Mouse (Mus musculus) heart, embryonic 11.5 days (tissue): ENCODE data around the gene Kcna7. TPM values are rescaled to one million over a fixed set of nuclear protein-coding genes. Genes with fewer than 3 reads are reported as not detected.

Experiments
- ATAC-seq: fragments of 200-750 bp; cut with Nextera tagmentation; replicated peaks from 2 replicates; pipeline ENCODE4 v1.8.0; 2017; ENCODE audit warnings: moderate library complexity; ENCODE audit not compliant: insufficient number of reproducible peaks, low FRiP score, low TSS enrichment
- H3K27ac ChIP-seq: fragments of 300-500 bp; sonication (generic); 2 replicates; pipeline ENCODE4 v1.5.1; 2014; ENCODE audit warnings: mild to moderate bottlenecking, low read depth, low read length
- H3K27me3 ChIP-seq: fragments of 300-500 bp; sonication (generic); 2 replicates; pipeline ENCODE4 v1.6.1; 2014; ENCODE audit warnings: mild to moderate bottlenecking, low read length, mixed read lengths; ENCODE audit not compliant: control insufficient read depth, insufficient read depth
- H3K36me3 ChIP-seq: fragments of 300-500 bp; sonication (generic); 2 replicates; pipeline ENCODE4 v1.6.1; 2014; ENCODE audit warnings: mild to moderate bottlenecking, low read length, moderate library complexity, mixed read lengths; ENCODE audit not compliant: control insufficient read depth, insufficient read depth
- H3K4me1 ChIP-seq: fragments of 300-500 bp; sonication (generic); 2 replicates; pipeline ENCODE4 v1.6.1; 2014; ENCODE audit warnings: low read length; ENCODE audit not compliant: control insufficient read depth, insufficient read depth
- H3K4me2 ChIP-seq: fragments of 300-500 bp; sonication (generic); 2 replicates; pipeline ENCODE4 v1.6.1; 2014; ENCODE audit warnings: mild to moderate bottlenecking, moderate library complexity
- H3K4me3 ChIP-seq: fragments of 300-500 bp; sonication (generic); 2 replicates; pipeline ENCODE4 v1.5.1; 2014; ENCODE audit warnings: low read depth, low read length
- H3K9ac ChIP-seq: fragments of 300-500 bp; sonication (generic); 2 replicates; pipeline ENCODE4 v1.6.1; 2014; ENCODE audit warnings: mild to moderate bottlenecking, low read depth, low read length, moderate library complexity
- H3K9me3 ChIP-seq: fragments of 300-500 bp; sonication (generic); replicated peaks from 2 replicates; pipeline ENCODE4 v1.6.1; 2016; ENCODE audit warnings: low read length; ENCODE audit not compliant: control insufficient read depth
- WGBS: fragments of 180-500 bp; shearing (Covaris S2); extraction: QIAGEN DNeasy Blood & Tissue Kit; methylation state at CpG from one replicate; pipeline ENCODE4 v1.1.7; 2014; ENCODE audit not compliant: insufficient replicate concordance; 5-methylcytosine and 5-hydroxymethylcytosine counted together
- polyA plus RNA-seq: library from polyadenylated mRNA; unstranded; fragments of >200 nt; fragmentation: Nextera tagmentation; extraction: Ambion mirVana; gene quantifications from 2 replicates; pipeline ENCODE4 v1.2.1, GENCODE M21; 2014

The Kcna7 gene
- polyA plus RNA-seq, 1 experiment from 2014 or later: 0.37 TPM

DNA sequence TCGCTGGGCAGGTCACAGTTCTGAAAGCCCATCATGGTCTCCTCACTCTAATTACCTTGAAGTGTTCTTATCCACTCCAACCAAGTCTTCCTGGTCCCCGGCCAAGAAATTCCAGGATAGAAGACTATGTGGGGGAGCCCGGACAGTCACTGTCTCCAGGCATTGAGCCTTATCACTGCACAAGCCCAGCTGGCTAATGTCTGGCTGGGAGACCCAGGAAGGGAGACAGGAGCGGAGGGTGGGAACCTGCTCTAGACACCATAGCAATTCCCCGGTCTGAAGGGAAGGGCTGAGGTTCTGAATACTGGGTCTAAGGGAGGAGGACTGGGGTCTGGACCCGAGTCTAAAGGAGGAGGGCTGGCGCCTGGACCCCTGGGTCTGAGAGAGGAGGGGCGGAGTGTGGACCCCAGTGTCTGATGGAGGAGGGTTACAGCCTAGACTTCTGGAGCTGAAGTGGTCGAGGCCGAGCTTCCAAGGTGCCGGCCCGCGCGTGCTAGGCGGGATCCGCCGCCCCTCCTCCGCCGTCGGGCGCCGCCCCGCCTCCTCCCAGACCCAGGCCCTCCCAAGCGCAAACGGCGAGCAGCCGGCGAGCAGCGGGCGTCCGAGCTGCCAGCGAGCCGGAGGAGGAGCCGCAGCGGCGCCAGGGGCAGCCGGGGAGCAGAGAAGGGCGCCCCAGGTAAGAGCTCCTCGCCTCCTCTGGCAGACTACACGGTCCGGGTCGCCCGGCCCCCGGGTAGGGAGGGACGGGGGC is 7.8 kb downstream of the Kcna7 start, which contains the start of gene Ntf5:
Gene Ntf5 (plus strand): TSS at position 583 of the 751 bp plus-strand sequence.
- ATAC-seq: peak; percentile 53
- Histone ChIP-seq H3K27ac (peak within 1 kb of the TSS; percentile 73), H3K36me3 (no peaks in the 10 kb centered on the region), H3K9me3 (no peaks in the 10 kb centered on the region), H3K4me1 (peaks cover 30% of the 10 kb centered on the region), H3K4me2 (peak within 1 kb of the TSS; percentile 96), H3K27me3 (peaks cover 82% of the 10 kb centered on the region), H3K9ac (peak within 1 kb of the TSS; percentile 70), H3K4me3 (peak within 1 kb of the TSS; percentile 55)
- 2% methylated on average over 40 of the region's 45 CpGs for WGBS

DNA sequence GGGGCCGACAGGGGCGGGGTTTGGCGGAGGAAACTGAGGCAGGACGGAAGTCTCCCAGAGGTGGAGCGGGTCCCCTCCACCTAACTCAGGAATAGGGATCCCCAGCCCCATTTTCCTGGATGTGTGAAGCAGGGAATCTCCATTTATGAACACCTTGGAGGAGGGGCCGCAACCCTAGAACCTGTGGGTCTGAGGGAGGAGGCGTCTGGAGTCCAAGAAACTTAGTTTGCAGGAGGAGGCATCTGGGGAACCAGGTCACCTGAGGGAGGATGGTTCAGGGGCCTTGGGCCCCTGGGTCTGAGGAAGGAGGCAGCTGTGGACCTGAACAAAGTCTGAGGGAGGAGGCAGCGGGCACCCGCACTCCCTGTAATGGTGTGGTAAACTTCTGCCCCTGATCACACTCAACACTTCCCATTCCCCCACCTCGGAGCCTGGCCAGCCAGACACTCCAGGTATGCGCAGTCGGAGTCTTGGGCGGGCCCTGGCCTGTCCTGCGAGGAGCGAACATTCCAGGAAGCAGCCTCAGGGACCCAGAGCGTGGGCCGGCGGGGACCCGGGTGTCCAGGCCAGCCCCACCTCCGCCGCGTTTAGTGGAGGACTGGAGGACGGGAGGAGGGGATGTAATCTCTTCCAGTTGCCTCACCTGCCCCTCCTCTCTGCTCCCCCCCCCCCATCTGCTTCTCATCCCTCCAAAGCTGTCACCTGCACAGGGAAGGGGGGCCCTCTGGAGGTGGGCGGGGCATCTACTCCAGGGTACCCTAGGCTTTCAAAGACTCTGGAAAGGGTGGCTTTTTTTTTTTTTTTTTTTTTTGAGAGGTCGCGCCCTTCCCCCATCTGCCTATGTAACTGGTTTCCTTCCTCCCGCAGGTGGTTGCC is 8.6 kb downstream of the Kcna7 start:
- H3K4me2 ChIP-seq: peak overlapping the region; percentile 96
- H3K27me3 ChIP-seq: peaks cover 82% of the 10 kb centered on the region
- 3% methylated on average over 27 of the region's 27 CpGs for WGBS
- peak overlapping the region; percentile 73 for H3K27ac ChIP-seq
- no peaks in the 10 kb centered on the region for H3K36me3 ChIP-seq
- H3K4me1 ChIP-seq: peaks cover 31% of the 10 kb centered on the region
- H3K9ac ChIP-seq: peak overlapping the region; percentile 70
- no peaks in the 10 kb centered on the region for H3K9me3 ChIP-seq
- peak; percentile 3 for ATAC-seq
- H3K4me3 ChIP-seq: peak overlapping the region; percentile 55

DNA sequence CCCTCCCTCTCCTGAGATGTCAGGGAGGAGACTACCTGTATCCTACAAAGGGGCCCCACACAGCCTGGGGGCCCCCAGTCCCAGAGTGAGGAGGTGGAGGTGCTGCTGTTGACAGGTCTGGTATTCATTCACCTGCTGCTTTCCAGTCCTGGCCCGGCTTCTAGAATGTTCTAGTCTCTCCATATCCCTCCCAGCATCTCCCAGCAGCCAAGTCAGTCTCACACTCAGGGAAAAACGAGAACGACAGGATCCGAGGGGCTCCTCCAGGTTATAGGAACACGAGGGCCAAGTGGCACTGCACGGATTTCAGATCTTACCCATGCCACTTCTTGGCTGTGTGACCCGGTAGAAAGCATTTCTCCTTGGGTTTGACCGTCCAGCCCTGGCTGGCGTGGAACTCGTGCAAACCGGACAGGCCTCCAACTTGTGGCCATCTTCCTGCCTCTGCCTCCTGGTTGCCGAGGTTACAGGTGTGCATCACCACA is 9.3 kb downstream of the Kcna7 start:
- no peaks in the 10 kb centered on the region for H3K36me3 ChIP-seq
- no peak overlapping the region for H3K27ac ChIP-seq
- H3K4me2 ChIP-seq: no peak overlapping the region
- H3K4me1 ChIP-seq: peaks cover 31% of the 10 kb centered on the region
- 32% methylated on average over 12 of the region's 12 CpGs for WGBS
- H3K4me3 ChIP-seq: peak overlapping the region; percentile 55; the same call in 1 of the 2 replicates
- H3K9ac ChIP-seq: no peak overlapping the region
- H3K27me3 ChIP-seq: peaks cover 84% of the 10 kb centered on the region
- no peak for ATAC-seq
- no peaks in the 10 kb centered on the region for H3K9me3 ChIP-seq

DNA sequence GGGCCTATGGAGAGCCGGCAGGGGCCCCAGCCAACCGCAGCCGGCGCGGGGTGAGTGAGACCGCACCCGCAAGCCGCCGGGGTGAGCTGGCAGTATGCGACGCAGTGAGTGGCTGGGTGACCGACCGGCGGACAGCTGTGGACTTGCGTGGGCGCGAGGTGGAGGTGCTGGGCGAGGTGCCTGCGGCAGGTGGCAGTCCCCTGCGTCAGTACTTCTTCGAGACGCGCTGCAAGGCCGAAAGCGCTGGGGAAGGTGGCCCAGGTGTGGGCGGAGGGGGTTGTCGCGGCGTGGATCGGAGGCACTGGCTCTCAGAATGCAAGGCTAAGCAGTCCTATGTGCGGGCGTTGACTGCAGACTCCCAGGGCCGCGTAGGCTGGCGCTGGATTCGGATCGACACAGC is 10.2 kb downstream of the Kcna7 start:
- no peak for ATAC-seq
- no peaks in the 10 kb centered on the region for H3K36me3 ChIP-seq
- H3K4me3 ChIP-seq: peak overlapping the region; percentile 24
- 11% methylated on average over 37 of the region's 37 CpGs for WGBS
- no peaks in the 10 kb centered on the region for H3K9me3 ChIP-seq
- H3K27me3 ChIP-seq: peaks cover 85% of the 10 kb centered on the region
- H3K9ac ChIP-seq: 0 out of 2 replicates have a peak overlapping the region, but pooled peaks have one; percentile 28
- H3K27ac ChIP-seq: no peak overlapping the region
- peaks cover 37% of the 10 kb centered on the region for H3K4me1 ChIP-seq
- peak overlapping the region; percentile 55 for H3K4me2 ChIP-seq

DNA sequence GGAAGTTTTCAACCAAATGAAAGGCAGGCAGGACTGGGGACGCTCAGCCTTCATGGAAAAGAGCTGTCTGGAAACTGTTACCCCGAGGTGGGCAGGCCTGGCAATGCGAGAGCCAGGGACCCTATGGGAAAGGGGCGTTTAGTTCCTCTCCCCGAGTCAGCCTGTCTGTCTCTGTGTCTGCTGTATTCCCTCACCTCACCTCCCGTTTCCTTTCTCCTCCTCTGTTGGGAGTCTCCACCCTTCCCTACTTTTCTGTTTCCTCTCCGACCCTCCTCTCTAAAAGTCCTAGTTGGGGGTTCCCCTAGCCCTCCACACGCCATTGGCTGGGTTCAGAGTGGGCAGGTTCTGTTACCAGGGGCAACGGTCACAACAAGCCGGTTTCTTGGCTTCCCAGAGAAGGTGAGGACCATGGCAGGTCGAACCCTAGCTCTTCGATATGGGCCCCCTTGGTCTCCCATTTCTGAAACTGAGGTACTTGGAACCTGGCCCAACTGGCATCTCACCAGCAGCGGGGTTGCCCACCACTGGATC is 12.6 kb downstream of the Kcna7 start:
- no peaks in the 10 kb centered on the region for H3K9me3 ChIP-seq

DNA sequence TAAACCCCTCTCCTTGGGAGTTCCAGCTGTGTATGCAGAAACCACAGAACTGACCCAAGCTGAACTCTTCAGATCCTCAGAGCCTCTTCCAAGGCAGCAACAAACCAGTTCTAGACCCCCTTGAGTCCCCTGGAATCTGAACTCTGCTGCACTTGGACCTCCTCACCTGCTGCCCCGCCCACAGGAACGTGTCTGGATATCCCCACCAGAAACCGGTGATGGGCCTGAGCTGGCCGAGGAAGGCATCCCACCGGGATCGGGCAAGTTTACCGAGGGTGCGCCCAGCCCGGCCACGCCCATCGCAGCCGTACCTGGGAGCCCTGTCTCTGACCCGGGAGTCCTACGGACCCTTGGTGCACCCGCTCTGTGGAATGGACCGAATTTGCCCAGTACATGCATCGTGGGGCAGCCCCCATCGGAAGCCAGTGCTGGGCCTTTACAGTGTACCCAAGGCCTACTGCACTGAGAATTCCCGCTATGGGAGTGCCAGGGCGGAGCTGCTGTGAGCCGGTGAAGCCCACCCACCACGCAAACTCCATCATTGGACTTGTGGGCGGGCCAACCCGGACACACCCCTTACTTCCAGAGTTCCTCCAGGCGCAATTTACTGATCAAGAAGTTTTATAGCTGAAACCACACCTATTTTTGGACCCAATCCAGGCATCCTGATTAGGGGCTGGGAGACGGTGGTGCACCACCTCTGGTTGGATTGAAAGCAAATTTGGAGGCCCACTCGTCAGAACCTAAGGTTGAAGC is 14.6 kb downstream of the Kcna7 start:
- no peak overlapping the region for H3K27ac ChIP-seq
- H3K9me3 ChIP-seq: no peaks in the 10 kb centered on the region
- H3K4me2 ChIP-seq: peak overlapping the region; percentile 34; the same call in 1 of the 2 replicates
- H3K4me1 ChIP-seq: peaks cover 17% of the 10 kb centered on the region
- H3K36me3 ChIP-seq: peaks cover 29% of the 10 kb centered on the region
- ATAC-seq: no peak
- H3K9ac ChIP-seq: no peak overlapping the region
- 9% methylated on average over 27 of the region's 27 CpGs for WGBS
- peaks cover 63% of the 10 kb centered on the region for H3K27me3 ChIP-seq
- H3K4me3 ChIP-seq: no peak overlapping the region

More for the DNA sequence above, 12.6 kb downstream of the Kcna7 start:
- 12% methylated on average over 13 of the region's 13 CpGs for WGBS
- H3K36me3 ChIP-seq: peaks cover 19% of the 10 kb centered on the region
- H3K27me3 ChIP-seq: peaks cover 81% of the 10 kb centered on the region
- no peak overlapping the region for H3K4me3 ChIP-seq
- H3K9ac ChIP-seq: 0 out of 2 replicates have a peak overlapping the region, but pooled peaks have one; percentile 23
- peaks cover 32% of the 10 kb centered on the region for H3K4me1 ChIP-seq
- ATAC-seq: no peak
- H3K4me2 ChIP-seq: peak overlapping the region; percentile 22; the same call in 1 of the 2 replicates
- H3K27ac ChIP-seq: no peak overlapping the region

DNA sequence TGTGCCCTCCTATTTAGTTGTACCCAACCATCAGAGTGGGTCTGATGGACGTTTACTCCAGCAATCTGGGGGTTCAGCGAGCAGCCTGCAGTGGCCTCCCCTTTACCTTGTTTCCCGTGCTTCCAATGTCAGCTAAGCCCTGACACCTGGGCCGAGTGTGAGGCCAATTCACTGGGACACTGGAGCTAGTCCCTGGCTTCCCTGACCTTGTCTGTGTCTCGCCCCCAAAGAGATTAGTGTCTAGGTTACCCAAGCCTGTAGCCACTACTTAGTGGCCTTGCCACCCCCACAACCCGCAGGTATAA is 15.1 kb downstream of the Kcna7 start, which contains the start of gene Lhb:
Gene Lhb (plus strand): TSS at position 206 of the 305 bp plus-strand sequence.
- Histone ChIP-seq H3K9me3 (no peaks in the 10 kb centered on the region), H3K27ac (no peak within 1 kb of the TSS), H3K4me2 (peak within 1 kb of the TSS; percentile 34; the same call in 1 of the 2 replicates), H3K9ac (no peak within 1 kb of the TSS), H3K36me3 (peaks cover 32% of the 10 kb centered on the region), H3K4me3 (no peak within 1 kb of the TSS), H3K27me3 (peaks cover 58% of the 10 kb centered on the region), H3K4me1 (peaks cover 13% of the 10 kb centered on the region)
- ATAC-seq: no peak
- 55% methylated on average over 6 of the region's 6 CpGs for WGBS

DNA sequence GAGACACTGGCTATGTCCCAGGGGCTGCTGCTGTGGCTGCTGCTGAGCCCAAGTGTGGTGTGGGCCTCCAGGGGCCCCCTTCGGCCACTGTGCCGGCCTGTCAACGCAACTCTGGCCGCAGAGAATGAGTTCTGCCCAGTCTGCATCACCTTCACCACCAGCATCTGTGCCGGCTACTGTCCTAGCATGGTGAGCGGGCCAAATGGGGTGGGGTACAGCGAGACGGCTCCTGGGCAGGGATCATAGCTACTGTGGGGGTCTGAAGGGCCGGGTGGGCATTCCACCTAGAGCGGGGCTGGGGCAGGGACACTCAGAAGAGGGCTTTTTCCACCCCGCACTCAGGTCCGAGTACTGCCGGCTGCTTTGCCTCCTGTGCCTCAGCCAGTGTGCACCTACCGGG is 15.7 kb downstream of the Kcna7 start:
- no peak for ATAC-seq
- 88% methylated on average over 14 of the region's 14 CpGs for WGBS
- H3K4me3 ChIP-seq: no peak overlapping the region
- H3K9ac ChIP-seq: no peak overlapping the region
- H3K27ac ChIP-seq: no peak overlapping the region
- H3K9me3 ChIP-seq: no peaks in the 10 kb centered on the region
- H3K4me1 ChIP-seq: peaks cover 10% of the 10 kb centered on the region; the same call in 1 of the 2 replicates
- H3K4me2 ChIP-seq: no peak overlapping the region
- peaks cover 32% of the 10 kb centered on the region for H3K36me3 ChIP-seq
- H3K27me3 ChIP-seq: peaks cover 52% of the 10 kb centered on the region
